Mouse (Mus musculus) spleen, adult 12 weeks (tissue): Measurements from ENCODE around the gene Creld1.

Source experiments
- DNase-seq: peaks from one replicate; pipeline ENCODE4 v3.0.0; 2022; ENCODE audit warnings: low spot score

Creld1 gene

GRCm38 (mm10) chr6:113483100-113483615 is at the start of gene Creld1:
TSS of gene Creld1 (plus strand) at chr6:113483297.
- peak; percentile 81 for DNase-seq

- no peak for DNase-seq
These were observed 49.4 kb upstream of the Creld1 start for GRCm38 (mm10) chr6:113433661-113434060.

- no peak for DNase-seq
These were observed 48.4 kb upstream of the Creld1 start for GRCm38 (mm10) chr6:113434691-113435090.

- DNase-seq, result no peak
These were observed 47.4 kb upstream of the Creld1 start, which contains the start of gene Cidec for GRCm38 (mm10) chr6:113435664-113436205. TSS of gene Cidec (minus strand) at chr6:113435760.

GRCm38 (mm10) chr6:113437135-113437534 is 46.0 kb upstream of the Creld1 start:
- DNase-seq, result no peak

- no peak for DNase-seq
These were observed 44.2 kb upstream of the Creld1 start for GRCm38 (mm10) chr6:113438721-113439430.

GRCm38 (mm10) chr6:113440686-113441085 is 42.4 kb upstream of the Creld1 start:
- DNase-seq, result no peak

- peak; percentile 73 for DNase-seq
These were observed 41.9 kb upstream of the Creld1 start for GRCm38 (mm10) chr6:113441147-113441680.

GRCm38 (mm10) chr6:113442087-113442441 is 41.0 kb upstream of the Creld1 start:
- no peak for DNase-seq

GRCm38 (mm10) chr6:113442442-113443090 is 40.5 kb upstream of the Creld1 start, which contains the start of gene Jagn1:
TSS of gene Jagn1 (plus strand) at chr6:113442569.
- DNase-seq, result peak; percentile 84

GRCm38 (mm10) chr6:113443091-113443490 is 40.0 kb upstream of the Creld1 start:
- no peak for DNase-seq

GRCm38 (mm10) chr6:113444207-113444965 is 38.7 kb upstream of the Creld1 start:
- DNase-seq, result no peak

- DNase-seq, result no peak
These were observed 35.5 kb upstream of the Creld1 start for GRCm38 (mm10) chr6:113447639-113448038.

- no peak for DNase-seq
These were observed 31.3 kb upstream of the Creld1 start for GRCm38 (mm10) chr6:113451839-113452238.

GRCm38 (mm10) chr6:113455007-113455406 is 28.1 kb upstream of the Creld1 start:
- DNase-seq, result no peak

GRCm38 (mm10) chr6:113457952-113458534 is 25.1 kb upstream of the Creld1 start, which contains the start of gene Il17re:
TSS of gene Il17re (plus strand) at chr6:113458484.
- no peak for DNase-seq

GRCm38 (mm10) chr6:113458635-113459034 is 24.5 kb upstream of the Creld1 start:
- DNase-seq, result no peak

GRCm38 (mm10) chr6:113464040-113464439 is 19.1 kb upstream of the Creld1 start:
- DNase-seq, result no peak

GRCm38 (mm10) chr6:113465602-113466001 is 17.5 kb upstream of the Creld1 start:
- DNase-seq, result no peak

GRCm38 (mm10) chr6:113468512-113468911 is 14.6 kb upstream of the Creld1 start:
- no peak for DNase-seq

- peak; percentile 46 for DNase-seq
These were observed 14.1 kb upstream of the Creld1 start for GRCm38 (mm10) chr6:113469021-113469420.
